Mouse (Mus musculus): ENCODE measurements around the gene Krtap24-1. TPM values are rescaled to one million over a fixed set of nuclear protein-coding genes. Genes with fewer than 3 reads are reported as not detected.

Gene Krtap24-1
- polyA plus RNA-seq, 1 experiment from 2014 or later: not detected

- Histone ChIP-seq H3K27me3 (ENCODE audit: control insufficient read depth, insufficient read depth, low read length) (no peaks in the 10 kb centered on the region), H3K36me3 (ENCODE audit: control insufficient read depth, insufficient read depth, low read length) (no peaks in the 10 kb centered on the region), H3K4me3 (ENCODE audit: low read depth, low read length) (no peak overlapping the region), H3K9ac (ENCODE audit: low read length) (no peak overlapping the region), H3K9me3 (ENCODE audit: control insufficient read depth, low read length) (no peaks in the 10 kb centered on the region), H3K4me2 (replicated peaks; ENCODE audit: low read depth) (no peak overlapping the region), H3K4me1 (replicated peaks; ENCODE audit: control insufficient read depth, insufficient read depth) (no peaks in the 10 kb centered on the region), H3K27ac (replicated peaks) (no peak overlapping the region)
- 32% methylated on average over 5 of the region's 5 CpGs for WGBS
- ATAC-seq (ENCODE audit: low FRiP score, low TSS enrichment) (no peak), DNase-seq (ENCODE audit: low spot score) (no peak)
- no peak for TF ChIP-seq CTCF (IDR thresholded peaks at IDR 0.05; ENCODE audit: low read depth)
- no peak for TF ChIP-seq EP300 (optimal IDR thresholded peaks at IDR 0.05)
These were observed 39.1 kb downstream of the Krtap24-1 start for GRCm38 (mm10) chr16:88572904-88573404.

- DNase-seq (ENCODE audit: low spot score): no peak
- Histone ChIP-seq H3K4me2 (replicated peaks; ENCODE audit: low read depth) (no peak overlapping the region), H3K4me3 (ENCODE audit: low read depth, low read length) (no peak overlapping the region), H3K36me3 (ENCODE audit: control insufficient read depth, insufficient read depth, low read length) (no peaks in the 10 kb centered on the region), H3K9me3 (ENCODE audit: control insufficient read depth, low read length) (no peaks in the 10 kb centered on the region), H3K27ac (replicated peaks) (no peak overlapping the region), H3K27me3 (ENCODE audit: control insufficient read depth, insufficient read depth, low read length) (no peaks in the 10 kb centered on the region), H3K4me1 (replicated peaks; ENCODE audit: control insufficient read depth, insufficient read depth) (no peaks in the 10 kb centered on the region), H3K9ac (ENCODE audit: low read length) (no peak overlapping the region)
- TF ChIP-seq EP300 (optimal IDR thresholded peaks at IDR 0.05) (no peak), CTCF (IDR thresholded peaks at IDR 0.05; ENCODE audit: low read depth) (no peak)
- ATAC-seq (ENCODE audit: low FRiP score, low TSS enrichment): no peak
These were observed 41.9 kb downstream of the Krtap24-1 start for GRCm38 (mm10) chr16:88570136-88570535.

- Histone ChIP-seq H3K27ac (replicated peaks) (no peak overlapping the region), H3K36me3 (ENCODE audit: control insufficient read depth, insufficient read depth, low read length) (no peaks in the 10 kb centered on the region), H3K9me3 (ENCODE audit: control insufficient read depth, low read length) (no peaks in the 10 kb centered on the region), H3K27me3 (ENCODE audit: control insufficient read depth, insufficient read depth, low read length) (no peaks in the 10 kb centered on the region), H3K4me3 (ENCODE audit: low read depth, low read length) (no peak overlapping the region), H3K4me1 (replicated peaks; ENCODE audit: control insufficient read depth, insufficient read depth) (no peaks in the 10 kb centered on the region), H3K9ac (ENCODE audit: low read length) (no peak overlapping the region), H3K4me2 (replicated peaks; ENCODE audit: low read depth) (no peak overlapping the region)
- ATAC-seq (ENCODE audit: low FRiP score, low TSS enrichment): no peak
- TF ChIP-seq EP300 (optimal IDR thresholded peaks at IDR 0.05) (no peak), CTCF (IDR thresholded peaks at IDR 0.05; ENCODE audit: low read depth) (no peak)
- 67% methylated on average over 3 of the region's 3 CpGs for WGBS
- DNase-seq (ENCODE audit: low spot score): no peak
These were observed 42.3 kb downstream of the Krtap24-1 start for GRCm38 (mm10) chr16:88569732-88570131.

GRCm38 (mm10) chr16:88569096-88569495 lies 43.0 kb downstream of the Krtap24-1 start:
- no peak overlapping the region for H3K4me3 ChIP-seq (ENCODE audit: low read depth, low read length)
- no peak for ATAC-seq (ENCODE audit: low FRiP score, low TSS enrichment)
- no peak overlapping the region for H3K4me2 ChIP-seq (replicated peaks; ENCODE audit: low read depth)
- no peaks in the 10 kb centered on the region for H3K4me1 ChIP-seq (replicated peaks; ENCODE audit: control insufficient read depth, insufficient read depth)
- TF ChIP-seq EP300 (optimal IDR thresholded peaks at IDR 0.05) (no peak), CTCF (IDR thresholded peaks at IDR 0.05; ENCODE audit: low read depth) (no peak)
- no peak for DNase-seq (ENCODE audit: low spot score)
- no peak overlapping the region for H3K9ac ChIP-seq (ENCODE audit: low read length)
- no peaks in the 10 kb centered on the region for H3K36me3 ChIP-seq (ENCODE audit: control insufficient read depth, insufficient read depth, low read length)
- no peak overlapping the region for H3K27ac ChIP-seq (replicated peaks)
- 88% methylated on average over 1 of the region's 1 CpGs for WGBS
- no peaks in the 10 kb centered on the region for H3K9me3 ChIP-seq (ENCODE audit: control insufficient read depth, low read length)
- no peaks in the 10 kb centered on the region for H3K27me3 ChIP-seq (ENCODE audit: control insufficient read depth, insufficient read depth, low read length)

GRCm38 (mm10) chr16:88563045-88563913 lies 48.8 kb downstream of the Krtap24-1 start, which contains the start of gene Cldn8:
Gene Cldn8, minus strand, starts transcription at chr16:88563183.
- Histone ChIP-seq H3K36me3 (ENCODE audit: control insufficient read depth, insufficient read depth, low read length) (no peaks in the 10 kb centered on the region), H3K4me3 (ENCODE audit: low read depth, low read length) (no peak within 1 kb of the TSS), H3K4me1 (replicated peaks; ENCODE audit: control insufficient read depth, insufficient read depth) (no peaks in the 10 kb centered on the region), H3K4me2 (replicated peaks; ENCODE audit: low read depth) (peak within 1 kb of the TSS; percentile 27; the same call in 1 of the 2 replicates), H3K27ac (replicated peaks) (peak within 1 kb of the TSS; percentile 19; the same call in 1 of the 2 replicates), H3K27me3 (ENCODE audit: control insufficient read depth, insufficient read depth, low read length) (no peaks in the 10 kb centered on the region), H3K9ac (ENCODE audit: low read length) (no peak within 1 kb of the TSS), H3K9me3 (ENCODE audit: control insufficient read depth, low read length) (no peaks in the 10 kb centered on the region)
- no peak for TF ChIP-seq EP300 (optimal IDR thresholded peaks at IDR 0.05)
- TF ChIP-seq CTCF (IDR thresholded peaks at IDR 0.05; ENCODE audit: low read depth): no peak
- 44% methylated on average over 6 of the region's 6 CpGs for WGBS
- DNase-seq (ENCODE audit: low spot score): peak; percentile 55
- peak; percentile 80 for ATAC-seq (ENCODE audit: low FRiP score, low TSS enrichment)

DNA sequence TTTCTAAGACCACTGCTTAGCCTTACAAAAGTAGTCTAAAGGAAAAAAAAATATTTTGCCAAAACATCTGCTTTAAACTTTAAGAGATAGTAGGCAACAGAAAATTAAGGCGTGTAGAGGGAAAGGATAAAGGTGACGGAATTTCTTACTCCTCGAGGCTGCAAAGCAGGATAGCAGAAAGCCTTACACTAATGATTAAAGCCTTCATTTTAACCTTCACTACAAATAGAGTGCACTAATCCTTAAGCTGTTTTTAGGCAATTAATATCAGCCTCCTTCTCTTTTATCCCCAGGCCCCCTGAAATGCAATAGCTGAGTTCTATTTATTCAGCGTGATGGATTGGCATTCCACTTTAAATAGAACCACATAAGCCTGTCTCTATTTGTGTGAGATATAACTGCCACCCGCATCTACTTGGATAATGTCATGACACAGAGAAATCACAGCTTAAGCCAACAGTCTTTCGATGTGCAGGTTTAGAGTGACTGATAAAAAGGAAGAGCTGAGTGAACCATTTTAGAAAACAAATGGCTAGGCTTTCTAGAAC lies 50.4 kb downstream of the Krtap24-1 start:
- DNase-seq (ENCODE audit: low spot score) (no peak), ATAC-seq (ENCODE audit: low FRiP score, low TSS enrichment) (no peak)
- Histone ChIP-seq H3K36me3 (ENCODE audit: control insufficient read depth, insufficient read depth, low read length) (no peaks in the 10 kb centered on the region), H3K27ac (replicated peaks) (no peak overlapping the region), H3K27me3 (ENCODE audit: control insufficient read depth, insufficient read depth, low read length) (no peaks in the 10 kb centered on the region), H3K9me3 (ENCODE audit: control insufficient read depth, low read length) (no peaks in the 10 kb centered on the region), H3K9ac (ENCODE audit: low read length) (no peak overlapping the region), H3K4me2 (replicated peaks; ENCODE audit: low read depth) (0 out of 2 replicates have a peak overlapping the region, but pooled peaks have one; percentile 27), H3K4me1 (replicated peaks; ENCODE audit: control insufficient read depth, insufficient read depth) (no peaks in the 10 kb centered on the region), H3K4me3 (ENCODE audit: low read depth, low read length) (no peak overlapping the region)
- WGBS: 26% methylated on average over 6 of the region's 6 CpGs
- TF ChIP-seq CTCF (IDR thresholded peaks at IDR 0.05; ENCODE audit: low read depth) (no peak), EP300 (optimal IDR thresholded peaks at IDR 0.05) (no peak)

Other genes starting within 250 kb of the Krtap24-1 start
- 16.5 and 18.0 TPM in 2 replicates for gene Cldn17, start 105.3 kb downstream of the Krtap24-1 start, polyA plus RNA-seq (2015; fragmentation: Nextera tagmentation; extraction: Ambion mirVana)
- gene Cldn8, start 49.1 kb downstream of the Krtap24-1 start, polyA plus RNA-seq (2015; fragmentation: Nextera tagmentation; extraction: Ambion mirVana): 1.5 and 2.2 TPM in 2 replicates
- gene 2310079G19Rik, start 15.4 kb upstream of the Krtap24-1 start, polyA plus RNA-seq (2015; fragmentation: Nextera tagmentation; extraction: Ambion mirVana): 0.41 and 0.64 TPM in 2 replicates
- not detected in 2 replicates for gene Krtap26-1, start 35.5 kb upstream of the Krtap24-1 start, polyA plus RNA-seq (2015; fragmentation: Nextera tagmentation; extraction: Ambion mirVana)
- gene Krtap27-1, start 59.4 kb upstream of the Krtap24-1 start, polyA plus RNA-seq (2015; fragmentation: Nextera tagmentation; extraction: Ambion mirVana): not detected in 2 replicates
- gene 2310061N02Rik, start 95.7 kb upstream of the Krtap24-1 start, polyA plus RNA-seq (2015; fragmentation: Nextera tagmentation; extraction: Ambion mirVana): not detected in 2 replicates
- gene Krtap13-1, start 116.6 kb upstream of the Krtap24-1 start, polyA plus RNA-seq (2015; fragmentation: Nextera tagmentation; extraction: Ambion mirVana): not detected in 2 replicates
- not detected in 2 replicates for gene Krtap13, start 139.4 kb upstream of the Krtap24-1 start, polyA plus RNA-seq (2015; fragmentation: Nextera tagmentation; extraction: Ambion mirVana)
- gene 2310034C09Rik, start 146.6 kb upstream of the Krtap24-1 start, polyA plus RNA-seq (2015; fragmentation: Nextera tagmentation; extraction: Ambion mirVana): 0.13 and 0.23 TPM in 2 replicates
- gene 2310057N15Rik, start 161.9 kb upstream of the Krtap24-1 start, polyA plus RNA-seq (2015; fragmentation: Nextera tagmentation; extraction: Ambion mirVana): not detected in 2 replicates
- not detected in 2 replicates for gene Gm5965, start 165.6 kb upstream of the Krtap24-1 start, polyA plus RNA-seq (2015; fragmentation: Nextera tagmentation; extraction: Ambion mirVana)
- gene Gm20741, start 199.9 kb upstream of the Krtap24-1 start, polyA plus RNA-seq (2015; fragmentation: Nextera tagmentation; extraction: Ambion mirVana): not detected in 2 replicates
- not detected in 2 replicates for gene Krtap15, start 207.9 kb upstream of the Krtap24-1 start, polyA plus RNA-seq (2015; fragmentation: Nextera tagmentation; extraction: Ambion mirVana)
- gene Krtap14, start 213.9 kb upstream of the Krtap24-1 start, polyA plus RNA-seq (2015; fragmentation: Nextera tagmentation; extraction: Ambion mirVana): not detected in 2 replicates

All from stomach, postnatal 0 days (tissue).